Mouse (Mus musculus): Measurements from ENCODE around the gene Dennd5b. TPM values are rescaled to one million over a fixed set of nuclear protein-coding genes. Genes with fewer than 3 reads are reported as not detected.
"Not testable (repeated sequence)": the region's sequence is repeated elsewhere in the genome, so short reads cannot be mapped to it uniquely, and the experiment has no call there.

Dennd5b gene
- polyA plus RNA-seq, 1 experiment from 2014 or later: 7.5 TPM

DNA sequence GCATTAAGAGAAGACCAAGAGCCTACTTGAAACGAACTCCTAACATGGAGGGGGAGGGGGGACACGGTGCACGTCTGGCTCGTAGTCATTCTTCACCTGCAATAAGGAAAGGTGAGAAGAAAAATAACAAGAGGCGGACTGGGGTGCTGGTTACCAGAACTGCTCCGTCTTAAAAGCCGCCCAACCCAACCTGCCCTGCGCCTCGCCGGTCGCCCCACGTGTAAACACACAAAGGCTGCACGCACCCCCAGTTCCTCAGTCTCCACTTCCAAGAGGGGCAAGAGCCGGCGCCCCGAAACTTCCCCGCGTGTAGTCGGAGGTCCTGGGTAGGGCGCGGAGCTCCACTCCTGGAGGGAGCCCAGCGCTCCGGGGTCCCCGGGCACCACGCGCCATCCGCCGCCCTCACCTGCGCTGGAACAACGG is 157.1 kb downstream of the Dennd5b start:
- ATAC-seq (ENCODE audit: insufficient number of reproducible peaks, low FRiP score, low TSS enrichment, low read depth) (no peak), DNase-seq (ENCODE audit: low spot score) (no peak)
- WGBS: 0% methylated on average over 30 of the region's 30 CpGs
- Histone ChIP-seq H3K4me1 (ENCODE audit: control insufficient read depth, insufficient read depth, low read length) (no peaks in the 10 kb centered on the region), H3K27ac (replicated peaks; ENCODE audit: low read depth, low read length) (peak overlapping the region; percentile 89), H3K36me3 (ENCODE audit: control insufficient read depth, insufficient read depth, low read length) (no peaks in the 10 kb centered on the region; the same call in 1 of the 2 replicates), H3K9me3 (ENCODE audit: control insufficient read depth, low read length) (no peaks in the 10 kb centered on the region), H3K27me3 (ENCODE audit: control insufficient read depth, insufficient read depth, low read length) (no peaks in the 10 kb centered on the region), H3K4me2 (ENCODE audit: low read depth, severe bottlenecking) (peak overlapping the region; percentile 62), H3K4me3 (ENCODE audit: low read depth, low read length) (peak overlapping the region; percentile 97), H3K9ac (ENCODE audit: low read length) (peak overlapping the region; percentile 98)

DNA sequence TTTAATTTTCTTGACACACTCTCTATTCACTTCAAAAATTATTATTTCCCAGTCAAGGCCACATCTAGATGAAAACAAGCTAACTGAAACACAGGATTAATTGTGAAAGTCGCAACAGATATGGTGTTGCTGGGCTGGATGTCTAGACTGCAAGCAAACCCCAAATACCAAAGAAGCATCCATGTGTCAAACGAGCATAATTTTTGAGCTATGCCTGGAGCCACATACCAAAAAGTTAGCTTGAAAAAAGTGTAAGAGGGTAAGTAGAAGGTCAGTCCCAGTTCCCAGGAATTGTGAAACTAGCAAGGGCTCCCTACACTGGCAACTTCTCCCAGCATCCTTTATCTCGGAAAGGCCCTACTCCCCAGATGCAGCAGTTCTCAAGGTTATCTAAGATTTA is 157.8 kb downstream of the Dennd5b start:
- peak; percentile 28 for DNase-seq (ENCODE audit: low spot score)
- no peak overlapping the region for H3K27ac ChIP-seq (replicated peaks; ENCODE audit: low read depth, low read length)
- 29% methylated on average over 3 of the region's 3 CpGs for WGBS

DNA sequence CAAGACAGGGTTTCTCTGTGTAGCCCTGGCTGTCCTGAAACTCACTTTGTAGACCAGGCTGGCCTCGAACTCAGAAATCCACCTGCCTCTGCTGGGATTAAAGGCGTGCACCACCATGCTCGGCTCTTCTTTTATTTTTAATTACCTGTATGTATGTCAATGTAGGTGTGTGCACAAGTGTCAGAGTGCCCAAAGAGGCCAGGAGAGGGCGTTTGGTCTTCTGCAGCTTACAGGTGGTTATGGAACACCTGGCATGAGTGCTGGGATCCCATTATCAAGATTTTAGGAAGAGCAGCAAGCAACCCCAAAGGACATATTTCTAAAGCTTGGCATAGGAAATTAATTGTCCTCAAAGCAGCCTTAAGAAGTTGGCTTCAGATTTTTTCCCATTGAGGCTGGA is 159.1 kb downstream of the Dennd5b start:
- Histone ChIP-seq H3K4me1 (ENCODE audit: control insufficient read depth, insufficient read depth, low read length) (no peaks in the 10 kb centered on the region), H3K9ac (ENCODE audit: low read length) (no peak overlapping the region), H3K4me2 (ENCODE audit: low read depth, severe bottlenecking) (no peak overlapping the region), H3K27me3 (ENCODE audit: control insufficient read depth, insufficient read depth, low read length) (no peaks in the 10 kb centered on the region), H3K36me3 (ENCODE audit: control insufficient read depth, insufficient read depth, low read length) (no peaks in the 10 kb centered on the region; the same call in 1 of the 2 replicates), H3K27ac (replicated peaks; ENCODE audit: low read depth, low read length) (no peak overlapping the region), H3K9me3 (ENCODE audit: control insufficient read depth, low read length) (no peaks in the 10 kb centered on the region), H3K4me3 (ENCODE audit: low read depth, low read length) (no peak overlapping the region)
- WGBS: 76% methylated on average over 4 of the region's 4 CpGs
- DNase-seq (ENCODE audit: low spot score) (peak; percentile 32), ATAC-seq (ENCODE audit: insufficient number of reproducible peaks, low FRiP score, low TSS enrichment, low read depth) (no peak)

More for the DNA sequence above, 157.8 kb downstream of the Dennd5b start:
- H3K9me3 ChIP-seq (ENCODE audit: control insufficient read depth, low read length): no peaks in the 10 kb centered on the region
- peak overlapping the region; percentile 98 for H3K9ac ChIP-seq (ENCODE audit: low read length)
- ATAC-seq (ENCODE audit: insufficient number of reproducible peaks, low FRiP score, low TSS enrichment, low read depth): no peak
- peak overlapping the region; percentile 62 for H3K4me2 ChIP-seq (ENCODE audit: low read depth, severe bottlenecking)
- peak overlapping the region; percentile 97 for H3K4me3 ChIP-seq (ENCODE audit: low read depth, low read length)
- no peaks in the 10 kb centered on the region for H3K4me1 ChIP-seq (ENCODE audit: control insufficient read depth, insufficient read depth, low read length)
- no peaks in the 10 kb centered on the region for H3K27me3 ChIP-seq (ENCODE audit: control insufficient read depth, insufficient read depth, low read length)
- no peaks in the 10 kb centered on the region; the same call in 1 of the 2 replicates for H3K36me3 ChIP-seq (ENCODE audit: control insufficient read depth, insufficient read depth, low read length)

DNA sequence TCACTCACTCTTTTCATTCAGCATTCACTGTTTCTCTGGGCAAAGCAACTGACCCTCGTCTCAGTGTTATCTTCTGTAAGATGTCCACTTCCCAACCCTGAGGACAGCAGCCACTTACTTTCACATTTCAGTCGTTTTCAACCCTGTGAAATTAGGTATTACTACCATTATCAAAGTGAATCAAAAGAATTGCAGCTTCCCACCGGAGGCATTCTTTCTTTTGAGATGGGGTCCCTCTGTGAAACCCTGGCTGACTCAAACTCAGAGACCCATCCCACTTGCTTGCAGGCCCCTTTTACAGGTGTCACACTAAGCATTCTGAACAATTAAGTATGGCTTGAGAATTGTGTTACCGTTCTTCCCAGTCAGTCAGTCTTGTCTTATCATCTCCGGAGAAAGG is 159.6 kb downstream of the Dennd5b start:
- no peaks in the 10 kb centered on the region for H3K9me3 ChIP-seq (ENCODE audit: control insufficient read depth, low read length)
- H3K9ac ChIP-seq (ENCODE audit: low read length): no peak overlapping the region
- H3K27me3 ChIP-seq (ENCODE audit: control insufficient read depth, insufficient read depth, low read length): no peaks in the 10 kb centered on the region
- H3K36me3 ChIP-seq (ENCODE audit: control insufficient read depth, insufficient read depth, low read length): no peaks in the 10 kb centered on the region; the same call in 1 of the 2 replicates
- ATAC-seq (ENCODE audit: insufficient number of reproducible peaks, low FRiP score, low TSS enrichment, low read depth) (no peak), DNase-seq (ENCODE audit: low spot score) (no peak)
- no peak overlapping the region for H3K4me3 ChIP-seq (ENCODE audit: low read depth, low read length)
- H3K4me2 ChIP-seq (ENCODE audit: low read depth, severe bottlenecking): no peak overlapping the region
- H3K4me1 ChIP-seq (ENCODE audit: control insufficient read depth, insufficient read depth, low read length): no peaks in the 10 kb centered on the region
- WGBS: 76% methylated on average over 5 of the region's 5 CpGs
- H3K27ac ChIP-seq (replicated peaks; ENCODE audit: low read depth, low read length): no peak overlapping the region

DNA sequence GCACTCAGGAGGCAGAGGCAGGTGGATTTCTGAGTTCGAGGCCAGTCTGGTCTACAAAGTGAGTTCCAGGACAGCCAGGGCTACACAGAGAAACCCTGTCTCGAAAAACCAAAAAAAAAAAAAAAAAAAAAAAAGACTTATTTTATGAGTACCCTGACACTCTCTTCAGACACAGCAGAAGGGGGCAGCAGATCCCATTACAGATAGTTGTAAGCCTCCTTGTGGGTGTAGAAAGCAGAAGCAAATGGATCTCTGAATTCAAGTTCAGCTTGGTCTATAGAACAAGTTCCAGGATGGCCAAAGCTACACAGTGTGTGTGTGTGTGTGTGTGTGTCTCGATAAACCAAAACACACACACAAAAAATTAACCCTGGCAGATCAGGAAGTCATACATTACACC is 161.1 kb downstream of the Dennd5b start:
- not testable (repeated sequence) for H3K4me1 ChIP-seq (ENCODE audit: control insufficient read depth, insufficient read depth, low read length); ATAC-seq (ENCODE audit: insufficient number of reproducible peaks, low FRiP score, low TSS enrichment, low read depth); H3K27me3 ChIP-seq (ENCODE audit: control insufficient read depth, insufficient read depth, low read length); H3K27ac ChIP-seq (replicated peaks; ENCODE audit: low read depth, low read length); H3K36me3 ChIP-seq (ENCODE audit: control insufficient read depth, insufficient read depth, low read length); DNase-seq (ENCODE audit: low spot score); H3K9me3 ChIP-seq (ENCODE audit: control insufficient read depth, low read length); H3K9ac ChIP-seq (ENCODE audit: low read length); H3K4me3 ChIP-seq (ENCODE audit: low read depth, low read length); H3K4me2 ChIP-seq (ENCODE audit: low read depth, severe bottlenecking)
- WGBS: 93% methylated on average over 1 of the region's 3 CpGs

Other genes starting within 250 kb of the Dennd5b start
- 10.8 and 12.3 TPM in 2 replicates for gene Caprin2, start 205.4 kb downstream of the Dennd5b start, polyA plus RNA-seq (2014; fragmentation: Nextera tagmentation; extraction: Ambion mirVana)
- gene Sinhcaf, start 155.2 kb downstream of the Dennd5b start, polyA plus RNA-seq (2014; fragmentation: Nextera tagmentation; extraction: Ambion mirVana): 224 and 241 TPM in 2 replicates
- gene Gm10203, start 28.5 kb upstream of the Dennd5b start, polyA plus RNA-seq (2014; fragmentation: Nextera tagmentation; extraction: Ambion mirVana): not detected in 2 replicates
- 10.5 and 13.0 TPM in 2 replicates for gene Etfbkmt, start 38.2 kb upstream of the Dennd5b start, polyA plus RNA-seq (2014; fragmentation: Nextera tagmentation; extraction: Ambion mirVana)
- gene Amn1, start 87.0 kb upstream of the Dennd5b start, polyA plus RNA-seq (2014; fragmentation: Nextera tagmentation; extraction: Ambion mirVana): 39.1 and 43.0 TPM in 2 replicates
- gene Resf1, start 207.7 kb upstream of the Dennd5b start, polyA plus RNA-seq (2014; fragmentation: Nextera tagmentation; extraction: Ambion mirVana): 60.4 and 61.7 TPM in 2 replicates